Mouse (Mus musculus) gastrocnemius, adult 8-10 months (tissue): Measurements from ENCODE around the gene Zfp276. TPM values are rescaled to one million over a fixed set of nuclear protein-coding genes. Genes with fewer than 3 reads are reported as not detected.

Source experiments
- DNase-seq, 2 experiments: peaks; one replicate each; pipeline ENCODE4 v3.0.0; 2022; ENCODE audit warnings: low spot score in 2 of 2
- total RNA-seq, 4 experiments: library from RNA; stranded (reverse); gene quantifications; 2 replicates each; pipeline ENCODE4 v1.2.4; 2022

Gene Zfp276
- total RNA-seq, 4 experiments from 2014 or later: 3.8 to 8.4 (median 5.4) TPM

- DNase-seq: no peak
These were observed 36.2 kb downstream of the Zfp276 start for GRCm38 (mm10) chr8:123290166-123290565.

- DNase-seq: no peak
These were observed 36.7 kb downstream of the Zfp276 start for GRCm38 (mm10) chr8:123290679-123291078.

- no peak for DNase-seq
These were observed 37.7 kb downstream of the Zfp276 start for GRCm38 (mm10) chr8:123291716-123292115.

- DNase-seq: no peak
These were observed 38.3 kb downstream of the Zfp276 start for GRCm38 (mm10) chr8:123292281-123292680.

GRCm38 (mm10) chr8:123292785-123293184, 38.8 kb downstream of the Zfp276 start:
- no peak for DNase-seq

GRCm38 (mm10) chr8:123298301-123298700, 44.3 kb downstream of the Zfp276 start:
- DNase-seq: no peak

- no peak for DNase-seq
These were observed 54.7 kb downstream of the Zfp276 start for GRCm38 (mm10) chr8:123308738-123309137.

- DNase-seq: no peak
These were observed 63.9 kb downstream of the Zfp276 start for GRCm38 (mm10) chr8:123317781-123318466.

- DNase-seq: peak; percentile 79 to 85
These were observed 64.5 kb downstream of the Zfp276 start, which contains the start of gene Fanca for GRCm38 (mm10) chr8:123318467-123318911. Gene Fanca, minus strand, starts transcription at chr8:123318576.

Other genes with a start within 250 kb of the Zfp276 start
- gene Ankrd11, start 211.9 kb upstream of the Zfp276 start, total RNA-seq: 10 to 100 TPM; 55.0 to 63.5 (median 62.4) TPM
- 10 to 100 TPM; 74.1 to 81.0 (median 77.4) TPM for gene Spg7, start 191.3 kb upstream of the Zfp276 start, total RNA-seq
- 100 to 1,000 TPM; 382 to 564 (median 462) TPM for gene Rpl13, start 151.8 kb upstream of the Zfp276 start, total RNA-seq
- under 1 TPM in 1 of 4 experiments, not detected in 3; 0.24 TPM for gene Cpne7, start 136.8 kb upstream of the Zfp276 start, total RNA-seq
- gene Sult5a1, start 95.9 kb upstream of the Zfp276 start, total RNA-seq: 1 to 10 TPM in 2 of 4 experiments, under 1 TPM in 2; 0.58 to 2.9 (median 0.88) TPM
- gene Dpep1, start 68.0 kb upstream of the Zfp276 start, total RNA-seq: 10 to 100 TPM in 2 of 4 experiments, 1 to 10 TPM in 2; 5.6 to 14.7 (median 9.7) TPM
- gene Chmp1a, start 41.4 kb upstream of the Zfp276 start, total RNA-seq: 10 to 100 TPM; 51.5 to 60.8 (median 56.0) TPM
- 1 to 10 TPM in 1 of 4 experiments, under 1 TPM in 3; 0.12 to 1.6 (median 0.58) TPM for gene Spata33, start 41.4 kb upstream of the Zfp276 start, total RNA-seq
- gene Cdk10, start 29.4 kb upstream of the Zfp276 start, total RNA-seq: 10 to 100 TPM in 3 of 4 experiments, 1 to 10 TPM in 1; 9.7 to 14.3 (median 12.0) TPM
- 1 to 10 TPM in 3 of 4 experiments, under 1 TPM in 1; 0.97 to 1.8 (median 1.3) TPM for gene Spata2l, start 18.0 kb upstream of the Zfp276 start, total RNA-seq
- 10 to 100 TPM; 13.7 to 22.6 (median 21.7) TPM for gene Vps9d1, start 153 bp downstream of the Zfp276 start, total RNA-seq
- gene Fanca, start 64.4 kb downstream of the Zfp276 start, total RNA-seq: not detected
- under 1 TPM in 3 of 4 experiments, not detected in 1; 0.16 to 0.22 (median 0.20) TPM for gene Spire2, start 78.5 kb downstream of the Zfp276 start, total RNA-seq
- 100 to 1,000 TPM; 125 to 155 (median 141) TPM for gene Tcf25, start 119.6 kb downstream of the Zfp276 start, total RNA-seq
- under 1 TPM in 1 of 4 experiments, not detected in 3; 0.08 TPM for gene Mc1r, start 152.9 kb downstream of the Zfp276 start, total RNA-seq
- under 1 TPM in 2 of 4 experiments, not detected in 2; 0.17 to 0.24 TPM for gene Tubb3, start 157.2 kb downstream of the Zfp276 start, total RNA-seq
- gene Def8, start 169.3 kb downstream of the Zfp276 start, total RNA-seq: 10 to 100 TPM; 36.9 to 47.1 (median 38.2) TPM
- 10 to 100 TPM; 45.0 to 48.8 (median 47.8) TPM for gene Afg3l1, start 223.7 kb downstream of the Zfp276 start, total RNA-seq